Mouse (Mus musculus) MEL (cell line): ENCODE measurements around the gene Stn1.

Experiments used
- BHLHE40 ChIP-seq: IDR thresholded peaks from 2 replicates; pipeline ENCODE4 v1.6.1; 2012; ENCODE audit warnings: low read depth, mild to moderate bottlenecking, inconsistent platforms, low read length, improper control_type of control experiment, borderline replicate concordance
- CHD1 ChIP-seq: IDR thresholded peaks from 2 replicates; pipeline ENCODE4 v1.6.1; 2012; ENCODE audit warnings: low read depth, mild to moderate bottlenecking, inconsistent platforms, low read length, improper control_type of control experiment
- CTCF ChIP-seq, 3 experiments: IDR thresholded peaks in 2 of 3; conservative IDR thresholded peaks in 1 of 3; 2 replicates each; pipeline ENCODE4 v1.5.1; 2011 to 2012; ENCODE audit warnings: low read length in 3 of 3, low read depth in 2 of 3, mild to moderate bottlenecking in 2 of 3, improper control_type of control experiment in 1 of 3, inconsistent platforms in 1 of 3, mixed read lengths in 1 of 3, moderate library complexity in 1 of 3; ENCODE audit not compliant: control insufficient read depth in 1 of 3, insufficient read depth in 1 of 3, poor library complexity in 1 of 3, severe bottlenecking in 1 of 3
- EP300 ChIP-seq, 2 experiments: IDR thresholded peaks; 2 replicates each; pipeline ENCODE4 v1.6.1; 2011; ENCODE audit warnings: improper control_type of control experiment in 2 of 2, low read length in 2 of 2, low read depth in 1 of 2, mild to moderate bottlenecking in 1 of 2
- HCFC1 ChIP-seq: IDR thresholded peaks from 2 replicates; pipeline ENCODE4 v1.6.1; 2012; ENCODE audit warnings: low read depth, mild to moderate bottlenecking, inconsistent platforms, low read length, improper control_type of control experiment, moderate library complexity
- POLR2A ChIP-seq, 2 experiments: IDR thresholded peaks; 2 replicates each; pipeline ENCODE4 v1.6.1; 2011 to 2012; ENCODE audit warnings: low read length in 2 of 2, mild to moderate bottlenecking in 2 of 2, control low read depth in 1 of 2, improper control_type of control experiment in 1 of 2, low read depth in 1 of 2, moderate library complexity in 1 of 2; ENCODE audit not compliant: control insufficient read depth in 1 of 2, insufficient read depth in 1 of 2, poor library complexity in 1 of 2
- TCF12 ChIP-seq: IDR thresholded peaks from 2 replicates; pipeline ENCODE4 v1.6.1; 2014; ENCODE audit warnings: low read depth, mild to moderate bottlenecking, inconsistent platforms, low read length, improper control_type of control experiment, moderate library complexity
- UBTF ChIP-seq: IDR thresholded peaks from 2 replicates; pipeline ENCODE4 v1.6.1; 2012; ENCODE audit warnings: low read depth, mild to moderate bottlenecking, inconsistent platforms, low read length, improper control_type of control experiment, moderate library complexity, borderline replicate concordance; ENCODE audit not compliant: insufficient read depth
- USF2 ChIP-seq, 2 experiments: IDR thresholded peaks; 2 replicates each; pipeline ENCODE4 v1.6.1; 2011 to 2012; ENCODE audit warnings: improper control_type of control experiment in 2 of 2, low read length in 2 of 2, borderline replicate concordance in 1 of 2, inconsistent platforms in 1 of 2, low read depth in 1 of 2, mild to moderate bottlenecking in 1 of 2; ENCODE audit not compliant: insufficient read depth in 1 of 2
- ZMIZ1 ChIP-seq: IDR thresholded peaks from 2 replicates; pipeline ENCODE4 v1.6.1; 2012; ENCODE audit warnings: low read depth, mild to moderate bottlenecking, inconsistent platforms, low read length, improper control_type of control experiment, moderate library complexity

DNA sequence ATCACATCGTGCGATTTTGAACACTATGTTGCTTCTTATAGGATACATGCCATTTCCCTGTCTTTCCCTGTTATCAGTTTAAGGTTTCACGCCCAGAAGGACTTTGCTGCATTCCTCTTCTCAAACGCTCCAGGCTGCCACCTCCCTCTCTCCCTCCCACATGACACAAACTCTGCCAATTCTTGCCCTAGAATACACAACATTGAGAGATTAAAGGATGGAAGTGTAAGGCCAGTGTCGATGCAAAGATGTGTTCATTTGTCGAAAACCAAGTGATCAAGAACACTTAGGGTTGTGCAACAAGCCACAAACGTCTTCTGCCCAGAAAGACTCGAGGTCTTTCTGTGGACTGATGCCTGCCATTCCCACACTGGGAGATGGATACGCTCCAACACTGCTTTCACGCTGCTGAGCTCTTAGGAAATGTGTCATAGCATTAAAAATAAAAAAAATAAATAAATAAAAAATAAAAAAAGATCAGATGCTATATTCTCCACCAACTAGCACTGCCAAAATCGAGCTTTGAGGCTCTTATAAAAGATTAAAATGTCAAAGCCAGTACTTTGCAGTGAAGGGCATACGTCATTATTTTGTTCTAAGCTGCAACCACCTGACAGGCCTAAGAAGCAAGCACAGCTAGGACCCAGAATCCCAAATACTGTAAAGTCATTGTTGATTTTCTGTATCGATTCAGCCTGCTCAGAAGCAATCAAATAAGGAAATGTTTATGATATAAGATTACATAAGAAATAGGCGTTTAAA, 22.6 kb upstream of the Stn1 start:
- TF ChIP-seq HCFC1 = no peak
- no peak for TF ChIP-seq BHLHE40
- no peak for TF ChIP-seq TCF12
- no peak for TF ChIP-seq POLR2A (IDR thresholded peaks at IDR 0.05; ENCODE audit: control insufficient read depth in 1 of 2, insufficient read depth in 1 of 2, low read depth in 1 of 2, low read length in 2 of 2, poor library complexity in 1 of 2)
- no peak for TF ChIP-seq ZMIZ1
- no peak for TF ChIP-seq CTCF (IDR thresholded peaks at IDR 0.05 in 2 of 3, conservative IDR thresholded peaks at IDR 0.05 in 1 of 3; ENCODE audit: control insufficient read depth in 1 of 3, insufficient read depth in 1 of 3, low read depth in 2 of 3, low read length in 3 of 3, poor library complexity in 1 of 3, severe bottlenecking in 1 of 3)
- TF ChIP-seq CHD1 = no peak
- TF ChIP-seq USF2 (IDR thresholded peaks at IDR 0.05; ENCODE audit: borderline replicate concordance in 1 of 2, insufficient read depth in 1 of 2, low read depth in 1 of 2, low read length in 2 of 2) = no peak
- no peak for TF ChIP-seq EP300 (IDR thresholded peaks at IDR 0.05; ENCODE audit: low read depth in 1 of 2, low read length in 2 of 2)
- no peak for TF ChIP-seq UBTF
